Mouse (Mus musculus): ENCODE results near the gene Zfp949.
"Not testable (repeated sequence)": the region's sequence is repeated elsewhere in the genome, so short reads cannot be mapped to it uniquely, and the experiment has no call there.

- TF ChIP-seq CTCF (IDR thresholded peaks at IDR 0.05; ENCODE audit: low read depth, low read length); GATA2 (IDR thresholded peaks at IDR 0.05; ENCODE audit: borderline replicate concordance, low read depth, low read length); GATA1 (IDR thresholded peaks at IDR 0.05; ENCODE audit: borderline replicate concordance, low read length): not testable (repeated sequence)
Measured at GRCm38 (mm10) chr9:88570471-88570870, 22.7 kb downstream of the Zfp949 start.

Measured in G1E (cell line).